Mouse (Mus musculus) hindbrain, postnatal 0 days (tissue): ENCODE measurements around the gene Zfp69. TPM values are rescaled to one million over a fixed set of nuclear protein-coding genes. Genes with fewer than 3 reads are reported as not detected.

Experiments
- ATAC-seq: fragments of 200-750 bp; cut with Nextera tagmentation; 2 replicates; pipeline ENCODE4 v1.8.0; 2017; ENCODE audit warnings: mild to moderate bottlenecking, moderate TSS enrichment, moderate library complexity
- DNase-seq: peaks from one replicate; pipeline ENCODE4 v3.0.0-alpha.2; 2015; ENCODE audit warnings: low spot score
- H3K27ac ChIP-seq: fragments of 300-500 bp; sonication (generic); 2 replicates; pipeline ENCODE4 v1.5.1; 2014; ENCODE audit warnings: mild to moderate bottlenecking
- H3K27me3 ChIP-seq: fragments of 300-500 bp; sonication (generic); 2 replicates; pipeline ENCODE4 v1.6.1; 2014; ENCODE audit warnings: low read length, mixed read lengths; ENCODE audit not compliant: insufficient read depth
- H3K36me3 ChIP-seq: fragments of 300-500 bp; sonication (generic); 2 replicates; pipeline ENCODE4 v1.6.1; 2014; ENCODE audit warnings: low read length, mixed read lengths; ENCODE audit not compliant: insufficient read depth
- H3K4me1 ChIP-seq: fragments of 300-500 bp; sonication (generic); 2 replicates; pipeline ENCODE4 v1.6.1; 2014; ENCODE audit warnings: antibody characterized with exemption, low read length, mixed read lengths; ENCODE audit not compliant: insufficient read depth
- H3K4me2 ChIP-seq: fragments of 300-500 bp; sonication (generic); 2 replicates; pipeline ENCODE4 v1.6.1; 2014; ENCODE audit warnings: low read depth, mild to moderate bottlenecking, low read length, moderate library complexity, mixed read lengths
- H3K4me3 ChIP-seq: fragments of 300-500 bp; sonication (generic); 2 replicates; pipeline ENCODE4 v1.5.1; 2014; ENCODE audit warnings: low read length
- H3K9ac ChIP-seq: fragments of 300-500 bp; sonication (generic); replicated peaks from 2 replicates; pipeline ENCODE4 v1.6.1; 2014; ENCODE audit warnings: mild to moderate bottlenecking, low read length, moderate library complexity, mixed read lengths
- H3K9me3 ChIP-seq: fragments of 300-500 bp; sonication (generic); 2 replicates; pipeline ENCODE4 v1.6.1; 2016; ENCODE audit warnings: low read length, mixed read lengths
- CTCF ChIP-seq: IDR thresholded peaks from 2 replicates; pipeline ENCODE4 v1.5.1; 2016; ENCODE audit warnings: antibody characterized with exemption, control low read depth, low read depth
- WGBS: fragments of 180-500 bp; shearing (Covaris S2); extraction: QIAGEN DNeasy Blood & Tissue Kit; methylation state at CpG from one replicate; pipeline ENCODE4 v1.1.7; 2014; 5-methylcytosine and 5-hydroxymethylcytosine counted together
- polyA plus RNA-seq: library from polyadenylated mRNA; unstranded; fragments of >200 nt; fragmentation: Nextera tagmentation; extraction: Ambion mirVana; gene quantifications from 2 replicates; pipeline ENCODE4 v1.2.1, GENCODE M21; 2015
- total RNA-seq: library from RNA; depleted of rRNA; stranded (reverse); fragments of >200 nt; gene quantifications from 2 replicates; pipeline ENCODE4 v1.2.3, GENCODE M21; 2014

Zfp69 gene
- total and polyA plus RNA-seq, 2 experiments from 2014 or later: 1.8 to 4.5 TPM

DNA sequence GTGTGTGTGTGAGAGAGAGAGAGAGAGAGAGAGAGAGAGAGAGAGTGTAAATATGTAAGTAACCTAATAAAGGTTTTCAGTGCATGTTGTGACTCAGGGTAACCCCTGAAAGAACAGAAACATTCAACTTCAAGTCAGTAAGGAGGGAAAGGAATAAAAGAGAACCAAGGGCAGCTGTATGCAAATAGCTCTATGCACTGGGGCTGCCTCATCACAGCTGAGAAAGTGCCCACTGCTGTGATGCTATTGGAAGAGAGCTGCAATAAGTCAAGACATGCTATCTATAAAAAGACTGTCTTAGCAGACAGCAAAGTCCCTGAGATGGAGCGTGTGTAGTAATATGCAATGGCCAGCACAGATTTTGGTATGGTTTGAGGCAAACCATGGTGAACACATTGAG is 2.2 kb upstream of the Zfp69 start:
- H3K27ac ChIP-seq: no peak overlapping the region
- no peaks in the 10 kb centered on the region for H3K9me3 ChIP-seq
- no peaks in the 10 kb centered on the region for H3K27me3 ChIP-seq
- H3K4me3 ChIP-seq: no peak overlapping the region
- no peak overlapping the region for H3K4me2 ChIP-seq
- DNase-seq (no peak), ATAC-seq (no peak)
- TF ChIP-seq CTCF: no peak
- no peaks in the 10 kb centered on the region for H3K4me1 ChIP-seq
- no peaks in the 10 kb centered on the region for H3K36me3 ChIP-seq
- no peak overlapping the region for H3K9ac ChIP-seq
- WGBS: 67% methylated on average over 1 of the region's 1 CpGs

DNA sequence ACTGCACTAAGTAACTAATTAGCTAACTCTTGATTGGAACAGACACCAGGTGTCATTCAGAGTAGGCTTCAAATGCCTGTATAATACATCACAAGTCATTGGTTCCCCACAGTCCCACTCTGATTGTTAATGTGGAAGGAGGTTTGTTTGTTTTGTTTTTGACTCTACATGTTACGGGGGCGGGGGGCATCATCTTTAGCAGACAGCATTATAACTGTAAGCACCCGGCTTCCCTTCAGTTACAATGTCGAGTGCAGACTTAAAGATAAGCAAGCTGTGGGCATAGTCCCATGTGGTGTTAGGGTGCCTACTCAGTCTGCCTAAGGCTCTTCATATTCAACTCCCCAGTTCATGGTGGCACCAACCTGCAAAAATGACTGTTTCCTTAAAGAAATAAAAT is 1.5 kb upstream of the Zfp69 start:
- Histone ChIP-seq H3K27me3 (no peaks in the 10 kb centered on the region), H3K4me1 (no peaks in the 10 kb centered on the region), H3K4me2 (no peak overlapping the region), H3K27ac (no peak overlapping the region), H3K4me3 (no peak overlapping the region), H3K36me3 (no peaks in the 10 kb centered on the region), H3K9ac (no peak overlapping the region), H3K9me3 (no peaks in the 10 kb centered on the region)
- WGBS: 78% methylated on average over 4 of the region's 4 CpGs
- TF ChIP-seq CTCF: no peak
- no peak for DNase-seq
- ATAC-seq: no peak

DNA sequence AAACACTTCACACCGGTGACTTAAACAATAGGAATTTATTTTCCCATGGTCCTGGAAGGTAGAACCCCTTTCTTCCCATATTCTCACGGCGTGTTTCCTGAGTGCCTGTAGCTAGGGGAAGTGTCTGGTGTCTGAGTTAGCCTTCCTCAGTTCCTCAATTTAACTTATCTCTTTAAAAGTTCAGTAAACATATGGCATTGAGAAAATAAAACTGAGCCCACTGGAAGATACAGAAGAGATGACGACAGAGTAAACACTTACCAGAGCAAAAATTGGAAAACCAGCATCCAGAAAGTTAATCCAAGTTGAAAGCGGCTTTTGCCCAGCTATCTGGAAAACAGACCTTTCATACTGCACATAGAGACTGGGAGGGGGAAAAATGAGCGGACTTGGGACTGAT is 664 bp upstream of the Zfp69 start:
- H3K36me3 ChIP-seq: no peaks in the 10 kb centered on the region
- DNase-seq (no peak), ATAC-seq (no peak)
- H3K27me3 ChIP-seq: no peaks in the 10 kb centered on the region
- no peaks in the 10 kb centered on the region for H3K4me1 ChIP-seq
- H3K4me3 ChIP-seq: peak overlapping the region; percentile 62
- no peak for TF ChIP-seq CTCF
- H3K27ac ChIP-seq: peak overlapping the region; percentile 62; the same call in 1 of the 2 replicates
- peak overlapping the region; percentile 62 for H3K4me2 ChIP-seq
- H3K9ac ChIP-seq: peak overlapping the region; percentile 56; the same call in 1 of the 2 replicates
- no peaks in the 10 kb centered on the region for H3K9me3 ChIP-seq
- 44% methylated on average over 6 of the region's 6 CpGs for WGBS

DNA sequence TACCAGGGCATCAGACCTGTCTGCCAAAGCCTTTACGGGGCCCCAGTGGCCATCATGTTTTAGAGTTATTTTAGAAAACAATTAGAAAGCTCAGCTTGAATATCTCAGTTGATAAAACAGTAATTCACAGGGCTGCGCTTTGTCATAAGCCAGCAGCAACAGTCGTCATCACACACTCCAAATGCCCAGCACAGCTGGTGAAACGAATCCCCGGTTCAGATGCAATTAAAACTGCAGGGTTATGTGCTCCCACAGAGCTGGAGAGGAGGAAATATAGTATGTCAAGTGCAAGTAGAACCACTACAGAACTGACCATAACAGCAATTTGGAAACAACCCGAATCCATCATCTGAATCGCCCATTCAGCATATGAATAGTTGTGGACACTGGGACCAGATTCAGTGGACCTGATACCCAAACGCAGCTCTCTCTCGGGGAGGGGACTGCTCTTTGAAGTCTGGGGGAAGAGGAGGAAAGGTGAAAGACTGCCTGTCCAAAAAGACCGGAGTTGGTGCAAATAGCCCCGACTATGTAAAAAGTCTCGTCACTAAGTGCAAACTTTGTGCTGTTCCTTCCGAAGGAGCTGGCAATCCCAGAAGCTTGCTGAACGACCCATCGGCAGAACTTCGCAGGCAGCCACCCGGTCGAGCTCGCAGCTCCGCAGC is 604 bp downstream of the Zfp69 start:
- Histone ChIP-seq H3K9ac (peak overlapping the region; percentile 56), H3K36me3 (peaks cover 5% of the 10 kb centered on the region; the same call in 1 of the 2 replicates)
- no peak for ATAC-seq

DNA sequence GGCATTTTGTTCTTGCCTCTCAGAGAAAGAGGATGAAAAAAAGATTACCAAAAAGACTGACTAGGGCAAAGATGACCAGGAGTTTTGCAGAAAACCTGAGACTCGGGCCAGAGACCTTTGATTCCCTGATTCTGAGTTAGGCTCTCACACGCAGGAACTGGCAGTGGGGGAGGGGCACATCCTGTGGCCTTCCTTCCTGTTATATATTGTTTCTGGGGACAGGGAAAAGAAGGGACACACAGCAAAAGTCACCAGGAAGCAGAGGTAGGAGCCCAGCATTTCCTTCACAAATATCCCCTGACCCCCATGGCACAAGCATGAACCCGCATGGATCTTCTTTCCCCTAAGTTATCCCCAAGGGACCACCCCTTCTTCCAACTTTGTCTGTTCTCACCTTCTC is 2.6 kb downstream of the Zfp69 start:
- Histone ChIP-seq H3K4me2 (no peak overlapping the region), H3K4me3 (no peak overlapping the region), H3K9me3 (no peaks in the 10 kb centered on the region), H3K27me3 (no peaks in the 10 kb centered on the region), H3K4me1 (no peaks in the 10 kb centered on the region), H3K27ac (no peak overlapping the region), H3K9ac (no peak overlapping the region), H3K36me3 (peaks cover 5% of the 10 kb centered on the region; the same call in 1 of the 2 replicates)
- ATAC-seq (no peak), DNase-seq (no peak)
- 80% methylated on average over 3 of the region's 3 CpGs for WGBS
- TF ChIP-seq CTCF: no peak

More for the DNA sequence above, 604 bp downstream of the Zfp69 start:
- Histone ChIP-seq H3K4me3 (peak overlapping the region; percentile 62), H3K27me3 (no peaks in the 10 kb centered on the region), H3K4me2 (peak overlapping the region; percentile 62), H3K4me1 (no peaks in the 10 kb centered on the region), H3K9me3 (no peaks in the 10 kb centered on the region), H3K27ac (peak overlapping the region; percentile 62)
- 5% methylated on average over 20 of the region's 20 CpGs for WGBS
- TF ChIP-seq CTCF: no peak
- peak; percentile 12 for DNase-seq

DNA sequence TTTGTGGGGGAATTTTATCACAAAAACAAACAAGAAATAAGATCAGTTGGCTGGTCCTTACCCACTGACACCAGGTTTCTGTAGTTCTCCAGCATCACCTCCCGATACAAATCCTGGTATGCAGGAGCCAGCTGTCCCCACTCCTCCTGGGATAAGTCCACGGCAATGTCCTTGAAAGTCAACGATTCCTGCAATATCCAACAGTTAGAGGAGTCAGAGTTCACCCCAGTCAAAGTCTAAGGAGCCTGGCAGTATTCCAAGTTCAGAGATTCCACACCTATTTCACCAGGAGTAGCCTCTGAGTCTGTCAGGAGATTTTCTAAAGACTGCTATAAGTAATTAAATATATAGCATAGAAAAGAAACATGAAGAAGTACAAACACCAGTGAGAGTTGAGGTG is 16.5 kb downstream of the Zfp69 start:
- Histone ChIP-seq H3K9me3 (peaks cover 7% of the 10 kb centered on the region; the same call in 1 of the 2 replicates), H3K27ac (no peak overlapping the region), H3K4me3 (no peak overlapping the region), H3K36me3 (no peaks in the 10 kb centered on the region), H3K27me3 (no peaks in the 10 kb centered on the region), H3K9ac (no peak overlapping the region), H3K4me1 (no peaks in the 10 kb centered on the region), H3K4me2 (no peak overlapping the region)
- no peak for TF ChIP-seq CTCF
- 88% methylated on average over 3 of the region's 3 CpGs for WGBS
- DNase-seq (no peak), ATAC-seq (no peak)

DNA sequence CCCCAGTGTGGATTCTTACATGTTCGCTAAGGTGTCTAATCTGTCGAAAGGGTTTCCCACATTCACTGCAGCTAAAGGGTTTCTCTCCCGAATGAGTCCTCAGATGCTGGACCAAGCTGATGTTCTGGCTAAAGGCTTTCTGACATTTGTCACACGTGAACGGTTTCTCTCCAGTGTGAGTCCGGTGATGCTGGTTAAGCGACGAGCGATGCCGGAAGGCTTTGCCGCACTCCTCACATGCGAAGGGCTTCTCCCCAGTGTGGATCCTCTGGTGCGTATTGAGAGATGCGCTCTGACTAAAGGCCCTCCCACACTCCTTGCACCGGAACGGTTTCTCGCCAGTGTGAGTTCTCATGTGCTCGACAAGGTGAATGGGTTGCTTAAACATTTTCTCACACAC is 20.8 kb downstream of the Zfp69 start:
- ATAC-seq (no peak), DNase-seq (no peak)
- H3K4me3 ChIP-seq: no peak overlapping the region
- no peak overlapping the region for H3K4me2 ChIP-seq
- no peaks in the 10 kb centered on the region for H3K27me3 ChIP-seq
- peaks cover 7% of the 10 kb centered on the region; the same call in 1 of the 2 replicates for H3K9me3 ChIP-seq
- no peak for TF ChIP-seq CTCF
- no peaks in the 10 kb centered on the region for H3K36me3 ChIP-seq
- no peak overlapping the region for H3K27ac ChIP-seq
- 96% methylated on average over 18 of the region's 18 CpGs for WGBS
- H3K9ac ChIP-seq: no peak overlapping the region
- H3K4me1 ChIP-seq: no peaks in the 10 kb centered on the region
